Mouse (Mus musculus): ENCODE measurements around the gene Sel1l3. TPM values are rescaled to one million over a fixed set of nuclear protein-coding genes. Genes with fewer than 3 reads are reported as not detected.

Gene Sel1l3
- polyA plus RNA-seq, 1 experiment from 2014 or later = 0.76 TPM

- H3K36me3 ChIP-seq = no peaks in the 10 kb centered on the region
- no peak overlapping the region for H3K4me3 ChIP-seq
- H3K9me3 ChIP-seq (replicated peaks) = no peaks in the 10 kb centered on the region
- H3K4me1 ChIP-seq (replicated peaks) = peaks cover 10% of the 10 kb centered on the region
- H3K27ac ChIP-seq = no peak overlapping the region
- H3K27me3 ChIP-seq = no peaks in the 10 kb centered on the region
- H3K9ac ChIP-seq = no peak overlapping the region
- ATAC-seq (replicated peaks; ENCODE audit: insufficient number of reproducible peaks, insufficient read depth, low FRiP score, low read depth) = no peak
- no peak overlapping the region for H3K4me2 ChIP-seq
- 82% methylated on average over 10 of the region's 10 CpGs for WGBS
Measured at GRCm38 (mm10) chr5:53172256-53172636, 41.5 kb downstream of the Sel1l3 start.

- no peaks in the 10 kb centered on the region for H3K27me3 ChIP-seq
- 67% methylated on average over 6 of the region's 6 CpGs for WGBS
- H3K4me3 ChIP-seq = no peak overlapping the region
- no peaks in the 10 kb centered on the region for H3K36me3 ChIP-seq
- no peak overlapping the region for H3K27ac ChIP-seq
- no peak overlapping the region for H3K4me2 ChIP-seq
- ATAC-seq (replicated peaks; ENCODE audit: insufficient number of reproducible peaks, insufficient read depth, low FRiP score, low read depth) = no peak
- H3K9me3 ChIP-seq (replicated peaks) = no peaks in the 10 kb centered on the region
- no peak overlapping the region for H3K9ac ChIP-seq
- H3K4me1 ChIP-seq (replicated peaks) = peaks cover 4% of the 10 kb centered on the region
Measured at GRCm38 (mm10) chr5:53171611-53172255, 42.0 kb downstream of the Sel1l3 start.

DNA sequence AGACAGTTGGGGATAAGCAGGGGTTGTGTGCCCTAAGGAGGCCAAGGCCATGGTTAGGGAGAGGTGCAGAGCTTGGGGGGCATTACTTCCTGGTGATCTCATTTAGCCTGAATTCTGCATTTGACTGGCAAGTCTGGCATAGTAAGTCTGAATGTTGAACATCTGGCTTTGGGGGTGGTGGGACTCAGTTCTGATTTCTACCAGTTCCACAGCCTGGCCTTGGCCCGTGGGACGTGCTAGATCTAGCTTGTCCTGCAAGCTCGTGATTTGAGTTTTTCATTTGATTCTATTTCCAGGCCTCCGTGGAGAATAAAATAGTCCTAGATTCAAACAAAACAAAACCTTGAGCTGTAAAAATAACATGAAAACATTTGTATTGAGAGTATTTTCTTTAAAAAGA is 46.2 kb downstream of the Sel1l3 start:
- Histone ChIP-seq H3K4me1 (replicated peaks) (no peaks in the 10 kb centered on the region), H3K4me2 (no peak overlapping the region), H3K9ac (no peak overlapping the region), H3K4me3 (no peak overlapping the region), H3K27ac (no peak overlapping the region), H3K9me3 (replicated peaks) (no peaks in the 10 kb centered on the region), H3K36me3 (no peaks in the 10 kb centered on the region), H3K27me3 (no peaks in the 10 kb centered on the region)
- no peak for ATAC-seq (replicated peaks; ENCODE audit: insufficient number of reproducible peaks, insufficient read depth, low FRiP score, low read depth)
- WGBS = 87% methylated on average over 4 of the region's 4 CpGs

GRCm38 (mm10) chr5:53165672-53166071 is 48.1 kb downstream of the Sel1l3 start:
- Histone ChIP-seq H3K36me3 (no peaks in the 10 kb centered on the region), H3K4me1 (replicated peaks) (no peaks in the 10 kb centered on the region), H3K4me3 (no peak overlapping the region), H3K4me2 (no peak overlapping the region), H3K27ac (no peak overlapping the region), H3K27me3 (no peaks in the 10 kb centered on the region), H3K9me3 (replicated peaks) (no peaks in the 10 kb centered on the region), H3K9ac (no peak overlapping the region)
- ATAC-seq (replicated peaks; ENCODE audit: insufficient number of reproducible peaks, insufficient read depth, low FRiP score, low read depth) = no peak
- WGBS = 83% methylated on average over 5 of the region's 5 CpGs

- 80% methylated on average over 8 of the region's 8 CpGs for WGBS
- no peak overlapping the region for H3K4me2 ChIP-seq
- H3K27ac ChIP-seq = no peak overlapping the region
- no peaks in the 10 kb centered on the region for H3K4me1 ChIP-seq (replicated peaks)
- H3K36me3 ChIP-seq = no peaks in the 10 kb centered on the region
- no peaks in the 10 kb centered on the region for H3K9me3 ChIP-seq (replicated peaks)
- no peak overlapping the region for H3K4me3 ChIP-seq
- no peak overlapping the region for H3K9ac ChIP-seq
- H3K27me3 ChIP-seq = no peaks in the 10 kb centered on the region
- no peak for ATAC-seq (replicated peaks; ENCODE audit: insufficient number of reproducible peaks, insufficient read depth, low FRiP score, low read depth)
Measured at GRCm38 (mm10) chr5:53162436-53162835, 51.3 kb downstream of the Sel1l3 start.

- no peaks in the 10 kb centered on the region for H3K36me3 ChIP-seq
- H3K27ac ChIP-seq = no peak overlapping the region
- 85% methylated on average over 8 of the region's 8 CpGs for WGBS
- no peaks in the 10 kb centered on the region for H3K9me3 ChIP-seq (replicated peaks)
- H3K4me3 ChIP-seq = no peak overlapping the region
- H3K4me2 ChIP-seq = no peak overlapping the region
- no peak for ATAC-seq (replicated peaks; ENCODE audit: insufficient number of reproducible peaks, insufficient read depth, low FRiP score, low read depth)
- H3K4me1 ChIP-seq (replicated peaks) = no peaks in the 10 kb centered on the region
- no peaks in the 10 kb centered on the region for H3K27me3 ChIP-seq
- no peak overlapping the region for H3K9ac ChIP-seq
Measured at GRCm38 (mm10) chr5:53161506-53162186, 52.1 kb downstream of the Sel1l3 start.

GRCm38 (mm10) chr5:53160207-53160606 is 53.5 kb downstream of the Sel1l3 start:
- Histone ChIP-seq H3K4me2 (no peak overlapping the region), H3K9ac (no peak overlapping the region), H3K4me1 (replicated peaks) (peaks cover 2% of the 10 kb centered on the region; the same call in 1 of the 2 replicates), H3K9me3 (replicated peaks) (no peaks in the 10 kb centered on the region), H3K27me3 (no peaks in the 10 kb centered on the region), H3K4me3 (no peak overlapping the region), H3K27ac (no peak overlapping the region), H3K36me3 (no peaks in the 10 kb centered on the region)
- ATAC-seq (replicated peaks; ENCODE audit: insufficient number of reproducible peaks, insufficient read depth, low FRiP score, low read depth) = no peak
- 83% methylated on average over 6 of the region's 6 CpGs for whole genome bisulfite sequencing

- WGBS = 82% methylated on average over 4 of the region's 4 CpGs
- Histone ChIP-seq H3K36me3 (no peaks in the 10 kb centered on the region), H3K9me3 (replicated peaks) (no peaks in the 10 kb centered on the region), H3K27me3 (no peaks in the 10 kb centered on the region), H3K4me1 (replicated peaks) (peaks cover 6% of the 10 kb centered on the region), H3K4me2 (no peak overlapping the region), H3K9ac (no peak overlapping the region), H3K4me3 (no peak overlapping the region), H3K27ac (no peak overlapping the region)
- no peak for ATAC-seq (replicated peaks; ENCODE audit: insufficient number of reproducible peaks, insufficient read depth, low FRiP score, low read depth)
Measured at GRCm38 (mm10) chr5:53159631-53160030, 54.1 kb downstream of the Sel1l3 start.

GRCm38 (mm10) chr5:53159166-53159565 is 54.6 kb downstream of the Sel1l3 start:
- no peaks in the 10 kb centered on the region for H3K36me3 ChIP-seq
- H3K9me3 ChIP-seq (replicated peaks) = no peaks in the 10 kb centered on the region
- no peak overlapping the region for H3K9ac ChIP-seq
- no peak overlapping the region for H3K27ac ChIP-seq
- H3K4me3 ChIP-seq = no peak overlapping the region
- peaks cover 10% of the 10 kb centered on the region for H3K4me1 ChIP-seq (replicated peaks)
- no peaks in the 10 kb centered on the region for H3K27me3 ChIP-seq
- no peak overlapping the region for H3K4me2 ChIP-seq
- WGBS = 76% methylated on average over 3 of the region's 3 CpGs
- no peak for ATAC-seq (replicated peaks; ENCODE audit: insufficient number of reproducible peaks, insufficient read depth, low FRiP score, low read depth)

- no peak overlapping the region for H3K27ac ChIP-seq
- H3K4me2 ChIP-seq = no peak overlapping the region
- no peaks in the 10 kb centered on the region for H3K36me3 ChIP-seq
- no peak for ATAC-seq (replicated peaks; ENCODE audit: insufficient number of reproducible peaks, insufficient read depth, low FRiP score, low read depth)
- no peak overlapping the region for H3K4me3 ChIP-seq
- no peaks in the 10 kb centered on the region for H3K27me3 ChIP-seq
- peaks cover 19% of the 10 kb centered on the region for H3K4me1 ChIP-seq (replicated peaks)
- H3K9me3 ChIP-seq (replicated peaks) = no peaks in the 10 kb centered on the region
- 76% methylated on average over 13 of the region's 13 CpGs for WGBS
- H3K9ac ChIP-seq = no peak overlapping the region
Measured at GRCm38 (mm10) chr5:53155985-53156679, 57.6 kb downstream of the Sel1l3 start.

DNA sequence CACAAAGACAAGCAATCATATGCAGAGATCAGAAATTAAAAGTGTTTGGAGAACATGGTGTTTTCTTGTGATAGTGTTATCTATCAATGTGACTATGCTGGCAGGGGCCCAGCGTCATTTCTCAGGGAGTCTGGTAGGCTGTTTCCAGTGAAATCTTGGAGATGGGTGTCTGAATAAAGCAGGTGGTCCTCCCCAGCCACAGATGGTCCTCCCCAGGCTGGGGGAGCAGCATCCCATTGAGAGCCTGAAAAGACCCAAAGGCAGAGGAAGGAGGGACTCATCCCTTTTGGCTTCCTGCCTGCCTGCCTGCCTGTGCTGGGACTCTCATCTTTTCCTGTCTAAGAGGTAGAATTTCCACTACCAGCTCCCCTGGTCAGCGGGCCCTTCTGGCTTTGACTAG is 59.2 kb downstream of the Sel1l3 start:
- no peak overlapping the region for H3K27ac ChIP-seq
- H3K9ac ChIP-seq = no peak overlapping the region
- 36% methylated on average over 2 of the region's 2 CpGs for WGBS

More for the DNA sequence above, 59.2 kb downstream of the Sel1l3 start:
- no peaks in the 10 kb centered on the region for H3K9me3 ChIP-seq (replicated peaks)
- no peak overlapping the region for H3K4me2 ChIP-seq
- no peak overlapping the region for H3K4me3 ChIP-seq
- no peaks in the 10 kb centered on the region for H3K27me3 ChIP-seq
- ATAC-seq (replicated peaks; ENCODE audit: insufficient number of reproducible peaks, insufficient read depth, low FRiP score, low read depth) = 0 out of 2 replicates have a peak, but pooled peaks have one; percentile 15
- no peaks in the 10 kb centered on the region for H3K36me3 ChIP-seq
- peaks cover 19% of the 10 kb centered on the region for H3K4me1 ChIP-seq (replicated peaks)

Measured in heart, embryonic 15.5 days (tissue).